Mouse (Mus musculus): Measurements from ENCODE around the gene Tanc2.

Gene Tanc2

GRCm38 (mm10) chr11:105931380-105931779, 341.6 kb downstream of the Tanc2 start:
- DNase-seq = no peak

- no peak for DNase-seq
Observed at GRCm38 (mm10) chr11:105933746-105934145, 344.0 kb downstream of the Tanc2 start.

- DNase-seq = no peak
Observed at GRCm38 (mm10) chr11:105934303-105934711, 344.5 kb downstream of the Tanc2 start.

GRCm38 (mm10) chr11:105934816-105935215, 345.0 kb downstream of the Tanc2 start:
- no peak for DNase-seq

GRCm38 (mm10) chr11:105935496-105935895, 345.7 kb downstream of the Tanc2 start:
- no peak for DNase-seq

- no peak for DNase-seq
Observed at GRCm38 (mm10) chr11:105936200-105936599, 346.4 kb downstream of the Tanc2 start.

GRCm38 (mm10) chr11:105936974-105937373, 347.2 kb downstream of the Tanc2 start:
- no peak for DNase-seq

- DNase-seq = no peak
Observed at GRCm38 (mm10) chr11:105938771-105939170, 349.0 kb downstream of the Tanc2 start.

- no peak for DNase-seq
Observed at GRCm38 (mm10) chr11:105941973-105942372, 352.2 kb downstream of the Tanc2 start.

- no peak for DNase-seq
Observed at GRCm38 (mm10) chr11:105943133-105944102, 353.6 kb downstream of the Tanc2 start.

- peak; percentile 59 for DNase-seq
Observed at GRCm38 (mm10) chr11:105944126-105944621, 354.4 kb downstream of the Tanc2 start.

GRCm38 (mm10) chr11:105944770-105945672, 355.2 kb downstream of the Tanc2 start:
- no peak for DNase-seq

GRCm38 (mm10) chr11:105946694-105947154, 356.9 kb downstream of the Tanc2 start:
- peak; percentile 18 for DNase-seq

GRCm38 (mm10) chr11:105948255-105948654, 358.5 kb downstream of the Tanc2 start:
- no peak for DNase-seq

- no peak for DNase-seq
Observed at GRCm38 (mm10) chr11:105950519-105950918, 360.7 kb downstream of the Tanc2 start.

- no peak for DNase-seq
Observed at GRCm38 (mm10) chr11:105951601-105952044, 361.8 kb downstream of the Tanc2 start.

- DNase-seq = no peak
Observed at GRCm38 (mm10) chr11:105952111-105952510, 362.3 kb downstream of the Tanc2 start.

GRCm38 (mm10) chr11:105952911-105953386, 363.2 kb downstream of the Tanc2 start, which contains the start of gene Cyb561:
Gene Cyb561 (minus strand): TSS chr11:105953336.
- DNase-seq = no peak

GRCm38 (mm10) chr11:105953402-105953801, 363.6 kb downstream of the Tanc2 start:
- DNase-seq = no peak

- no peak for DNase-seq
Observed at GRCm38 (mm10) chr11:105955815-105956430, 366.1 kb downstream of the Tanc2 start.

GRCm38 (mm10) chr11:105957501-105957900, 367.7 kb downstream of the Tanc2 start:
- no peak for DNase-seq

- DNase-seq = no peak
Observed at GRCm38 (mm10) chr11:105958566-105958965, 368.8 kb downstream of the Tanc2 start.

All from thymus, postnatal 25 days (tissue).